Mouse (Mus musculus) brain, embryonic 14.5 days (tissue): ENCODE data around the gene Synrg.

Experiments used
- CTCF ChIP-seq: fragments of 200-500 bp; IDR thresholded peaks from 2 replicates; pipeline ENCODE4 v1.5.1; 2012; ENCODE audit warnings: inconsistent platforms, mild to moderate bottlenecking, moderate library complexity, borderline replicate concordance; ENCODE audit not compliant: insufficient read depth, insufficient read length; ENCODE audit errors: extremely low read depth
- POLR2A ChIP-seq: fragments of 200-500 bp; IDR thresholded peaks from 2 replicates; pipeline ENCODE4 v1.6.1; 2012; ENCODE audit warnings: mild to moderate bottlenecking, inconsistent platforms, borderline replicate concordance; ENCODE audit not compliant: poor library complexity, insufficient read depth, insufficient read length, severe bottlenecking; ENCODE audit errors: extremely low read depth

GRCm38 (mm10) chr11:83995535-83995950 is 31.3 kb downstream of the Synrg start:
- no peak for TF ChIP-seq POLR2A
- no peak for TF ChIP-seq CTCF
